Mouse (Mus musculus) kidney, postnatal 10 days (tissue): ENCODE measurements around the gene Rhbdl1.
A peak's percentile ranks its signal among the peaks of the same experiment; 100 is the strongest.
"Not testable (repeated sequence)": the region's sequence is repeated elsewhere in the genome, so short reads cannot be mapped to it uniquely, and the experiment has no call there.

Source experiments
- DNase-seq: peaks from one replicate; pipeline ENCODE4 v3.0.0; 2021; ENCODE audit warnings: mixed read lengths

Gene Rhbdl1

GRCm38 (mm10) chr17:25825311-25825710 lies 11.8 kb downstream of the Rhbdl1 start:
- peak; percentile 16 for DNase-seq

- DNase-seq = no peak
These were observed 12.5 kb downstream of the Rhbdl1 start for GRCm38 (mm10) chr17:25824362-25825142.

GRCm38 (mm10) chr17:25823452-25823851 lies 13.6 kb downstream of the Rhbdl1 start, which contains the start of gene Wdr24:
TSS of gene Wdr24 (plus strand) at chr17:25823627.
- DNase-seq = peak; percentile 81

GRCm38 (mm10) chr17:25818851-25819780 lies 18.0 kb downstream of the Rhbdl1 start:
- peak; percentile 29 for DNase-seq

DNA sequence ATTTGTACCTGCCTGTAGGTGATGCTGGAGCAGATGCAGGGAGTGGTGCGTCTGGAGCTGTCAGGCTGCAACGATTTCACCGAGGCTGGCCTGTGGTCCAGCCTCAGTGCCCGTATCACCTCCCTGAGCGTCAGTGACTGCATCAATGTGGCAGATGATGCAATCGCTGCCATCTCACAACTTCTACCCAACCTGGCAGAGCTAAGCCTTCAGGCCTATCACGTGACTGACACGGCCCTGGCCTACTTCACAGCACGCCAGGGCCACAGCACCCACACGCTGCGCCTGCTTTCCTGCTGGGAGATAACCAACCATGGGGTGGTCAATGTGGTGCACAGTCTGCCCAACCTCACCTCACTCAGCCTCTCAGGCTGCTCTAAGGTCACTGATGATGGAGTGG lies 19.4 kb downstream of the Rhbdl1 start:
- DNase-seq = no peak

DNA sequence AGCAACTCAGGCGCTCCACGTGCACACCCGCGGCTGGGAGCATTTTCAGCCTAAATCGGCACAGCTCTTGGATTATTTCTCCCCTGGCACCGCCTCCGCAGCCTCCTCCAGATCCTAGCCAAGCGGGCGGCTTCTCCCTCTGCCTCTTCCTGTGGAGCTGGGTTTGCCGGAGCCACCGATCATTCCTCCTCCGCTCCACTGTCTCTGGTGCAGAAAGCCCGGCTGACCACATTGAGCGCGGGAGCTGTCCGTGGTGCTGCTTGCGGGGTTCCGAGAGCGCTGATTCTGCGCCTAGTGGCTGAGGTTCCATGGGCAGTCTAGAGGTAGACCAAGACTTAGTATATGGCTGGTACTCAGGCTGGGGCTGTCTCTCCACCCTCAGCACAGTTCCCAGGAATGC lies 23.6 kb downstream of the Rhbdl1 start:
- peak; percentile 96 for DNase-seq

DNA sequence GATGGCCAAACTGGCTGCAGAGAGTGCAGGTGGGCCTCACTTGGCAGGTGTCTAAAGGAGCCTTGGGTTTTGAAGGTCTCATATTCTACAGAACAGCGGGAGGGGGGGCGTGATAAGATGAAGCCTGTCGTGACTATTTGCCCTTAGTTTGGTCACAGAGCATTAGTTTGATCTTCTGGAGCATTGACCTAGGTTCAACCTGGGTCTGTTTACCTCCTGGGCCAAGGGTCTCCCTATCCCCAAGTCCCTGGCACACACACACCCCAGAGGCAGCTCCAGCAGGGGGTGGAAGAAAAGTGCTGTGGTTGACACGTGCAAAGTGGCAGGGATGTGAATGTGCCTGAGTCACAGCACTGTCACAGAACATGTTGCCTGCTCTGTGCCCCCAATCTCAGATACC lies 26.2 kb downstream of the Rhbdl1 start:
- DNase-seq = no peak

- DNase-seq = peak; percentile 29
These were observed 27.3 kb downstream of the Rhbdl1 start for GRCm38 (mm10) chr17:25809606-25810340.

DNA sequence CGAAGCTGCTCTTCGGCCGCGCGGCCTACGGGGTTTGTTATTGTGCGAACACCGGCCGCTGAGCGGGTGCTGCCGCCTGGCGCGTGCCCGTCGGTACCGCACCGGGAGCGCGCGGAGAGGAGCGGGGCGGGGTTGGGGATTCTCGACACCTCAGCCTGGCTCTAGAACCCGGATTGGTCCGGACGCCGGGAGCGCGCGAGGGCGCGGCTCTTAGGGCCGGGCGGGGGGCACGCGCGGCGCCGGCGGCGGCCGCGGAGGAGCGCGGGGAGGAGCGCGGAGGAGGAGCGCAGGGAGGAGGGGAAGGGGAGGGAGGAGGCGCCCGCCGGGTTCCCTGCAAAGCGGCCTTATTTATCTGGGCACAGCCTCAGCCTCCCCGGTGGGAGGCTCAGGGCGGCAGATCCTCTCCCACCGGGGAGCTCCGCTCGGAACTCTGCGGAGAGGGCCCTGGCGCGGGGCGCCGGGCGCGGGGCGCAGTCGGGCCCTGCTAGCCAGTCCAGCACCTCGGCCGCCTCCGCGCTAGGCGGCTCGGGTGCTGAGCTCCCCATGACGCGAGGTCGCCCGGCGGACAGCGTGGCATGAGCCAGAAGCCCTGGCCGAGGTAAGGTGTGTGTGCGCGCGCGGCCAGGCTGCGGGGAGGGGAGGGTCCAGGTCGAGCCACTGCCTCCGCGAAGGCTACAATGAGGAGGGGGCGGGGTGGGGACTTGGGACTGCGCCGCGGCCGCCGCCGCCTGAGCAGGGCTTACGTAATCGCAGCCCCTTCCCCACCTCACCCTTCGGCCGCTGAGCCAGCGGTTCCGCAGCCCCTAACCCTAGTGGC lies 28.1 kb downstream of the Rhbdl1 start, which contains the start of gene Fbxl16:
TSS of gene Fbxl16 (plus strand) at position 297 of the 817 bp plus-strand sequence.
- DNase-seq = peak; percentile 81

GRCm38 (mm10) chr17:25808028-25808427 lies 29.1 kb downstream of the Rhbdl1 start:
- no peak for DNase-seq

DNA sequence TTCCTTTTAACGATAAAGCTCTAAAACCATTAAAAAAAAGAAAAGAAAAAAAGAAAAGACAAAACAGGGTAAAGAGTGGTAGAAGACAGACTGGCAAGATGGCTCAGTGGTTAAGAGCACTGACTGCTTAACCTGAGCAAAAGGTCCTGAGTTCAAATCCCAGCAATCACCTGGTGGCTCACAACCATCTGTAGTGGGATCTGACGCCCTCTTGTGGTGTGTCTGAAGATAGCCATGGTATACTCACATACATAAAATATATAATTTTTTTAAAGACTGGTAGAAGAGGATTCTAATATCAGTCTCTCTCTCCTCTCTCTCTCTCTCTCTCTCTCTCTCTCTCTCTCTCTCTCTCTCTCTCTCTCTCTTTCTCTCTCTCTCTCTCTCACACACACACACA lies 29.6 kb downstream of the Rhbdl1 start:
- not testable (repeated sequence) for DNase-seq

- no peak for DNase-seq
These were observed 30.6 kb downstream of the Rhbdl1 start for GRCm38 (mm10) chr17:25806507-25806906.

- no peak for DNase-seq
These were observed 34.1 kb downstream of the Rhbdl1 start for GRCm38 (mm10) chr17:25802825-25803517.

GRCm38 (mm10) chr17:25801029-25801428 lies 36.1 kb downstream of the Rhbdl1 start:
- DNase-seq = peak; percentile 76

DNA sequence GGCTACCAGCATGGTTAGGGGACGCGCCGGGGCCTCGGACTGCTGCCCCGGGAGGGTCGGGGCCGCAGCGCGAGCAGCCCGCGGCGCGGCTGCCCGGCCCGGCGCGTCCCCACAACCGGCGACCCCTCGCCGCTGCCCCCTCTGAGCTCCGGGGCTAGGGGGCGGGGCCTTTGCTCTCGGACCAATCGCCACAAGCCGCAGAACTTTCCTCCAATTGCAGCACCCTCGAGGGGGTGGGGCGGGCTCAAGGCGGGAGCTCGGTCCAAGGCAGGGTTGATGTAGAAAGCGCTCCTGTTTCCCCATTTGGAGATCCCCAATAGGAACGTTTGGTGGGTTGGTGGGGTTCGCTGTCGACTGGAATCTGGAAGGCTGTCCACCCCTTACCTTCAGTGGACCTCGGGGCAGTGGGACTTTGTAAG lies 40.1 kb downstream of the Rhbdl1 start, which contains the start of gene Metrn:
TSS of gene Metrn (minus strand) at position 186 of the 419 bp plus-strand sequence.
- DNase-seq = peak; percentile 95

DNA sequence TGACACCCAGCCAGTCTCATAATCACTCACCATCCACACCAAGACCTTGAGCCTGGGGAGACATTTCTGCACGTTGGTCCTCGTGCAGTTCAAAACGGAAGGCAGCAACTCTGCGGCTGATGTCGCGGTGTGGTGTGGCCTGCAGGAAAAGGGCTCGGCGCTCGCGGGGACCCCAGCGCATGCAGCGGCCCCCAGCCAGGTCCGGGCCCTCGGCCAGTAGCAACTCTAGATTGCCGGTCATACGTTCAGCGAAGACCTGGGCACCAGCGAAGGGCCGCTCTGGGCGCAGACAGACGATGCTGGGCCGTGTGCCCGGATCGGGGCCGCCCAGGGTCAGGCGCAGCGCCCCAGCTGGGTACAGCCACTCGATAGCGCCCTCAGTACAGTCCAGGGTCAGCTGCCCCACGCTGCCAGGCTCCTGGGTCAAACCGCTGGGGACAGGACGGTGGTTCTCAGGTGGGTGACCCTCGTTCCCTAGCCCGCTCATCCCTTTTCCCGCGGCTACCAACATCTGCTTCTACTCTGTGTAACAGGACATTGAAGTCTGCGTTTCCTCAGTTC lies 40.8 kb downstream of the Rhbdl1 start:
- peak; percentile 54 for DNase-seq

GRCm38 (mm10) chr17:25795609-25796092 lies 41.4 kb downstream of the Rhbdl1 start, which contains the start of gene AC134908.4:
TSS of gene AC134908.4 (minus strand) at chr17:25795659.
- DNase-seq = peak; percentile 72

DNA sequence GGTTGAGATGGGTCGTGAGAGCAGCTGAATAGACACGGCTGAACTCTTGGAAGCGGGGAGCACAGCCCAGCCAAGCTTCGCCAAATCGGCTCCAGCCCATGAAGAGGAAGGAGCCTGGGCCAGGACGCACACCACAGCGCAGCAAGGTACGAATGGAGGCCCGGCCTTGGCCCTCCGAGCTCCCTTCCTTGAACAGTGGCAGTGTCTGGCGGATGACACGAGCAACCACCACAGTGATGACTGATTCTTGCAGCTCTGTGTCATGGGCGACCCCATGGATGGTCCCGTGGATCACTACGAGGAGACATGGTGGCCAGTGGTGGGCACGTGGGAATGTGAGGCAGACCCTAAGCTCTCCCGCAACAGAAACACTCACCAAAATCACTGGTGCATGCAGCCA lies 42.1 kb downstream of the Rhbdl1 start:
- no peak for DNase-seq

DNA sequence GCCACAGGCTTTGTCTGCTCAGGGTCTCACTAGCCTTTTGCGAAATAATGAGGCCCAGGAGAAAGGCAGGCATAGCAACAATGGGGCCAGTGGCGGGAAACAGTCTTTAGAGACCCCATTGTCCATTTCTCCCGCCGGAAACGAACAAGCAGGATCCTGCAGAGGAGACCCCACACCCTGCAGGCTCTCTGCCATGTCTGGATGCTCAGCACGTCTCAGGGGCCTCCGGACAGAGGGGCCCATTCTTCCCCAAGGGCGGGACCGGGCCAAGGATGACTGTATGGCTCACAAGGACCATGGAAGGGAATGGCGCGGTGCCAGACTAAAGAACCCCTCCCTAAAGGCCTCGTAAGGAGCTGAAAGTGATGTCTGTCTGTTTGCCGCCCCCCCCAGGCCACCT lies 42.9 kb downstream of the Rhbdl1 start:
- DNase-seq = peak; percentile 29

DNA sequence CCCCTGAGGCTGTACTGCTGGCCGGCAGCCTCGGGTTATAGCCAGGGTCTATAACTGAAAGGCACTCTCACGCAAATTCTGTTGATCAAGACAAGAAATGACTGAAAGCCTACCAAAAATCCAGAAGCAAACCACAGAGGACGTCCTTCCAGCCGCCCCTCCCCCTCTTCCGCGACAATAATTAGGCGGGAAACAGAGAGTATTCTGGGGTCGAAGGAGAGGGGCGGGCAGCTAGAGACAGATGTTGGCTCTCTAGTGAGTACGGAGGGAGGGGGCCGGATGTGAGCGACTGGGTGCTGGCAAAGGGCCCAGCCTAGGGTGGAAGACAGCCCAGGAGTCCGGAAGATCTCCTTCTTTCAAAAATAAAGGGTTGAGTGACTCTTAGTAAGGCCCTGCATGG lies 44.5 kb downstream of the Rhbdl1 start, which contains the start of gene Fam173a:
TSS of gene Fam173a (minus strand) at position 287 of the 400 bp plus-strand sequence.
- peak; percentile 95 for DNase-seq
